Mouse (Mus musculus): Measurements from ENCODE around the gene Helz. TPM values are rescaled to one million over a fixed set of nuclear protein-coding genes. Genes with fewer than 3 reads are reported as not detected.

The Helz gene
- polyA plus RNA-seq, 1 experiment from 2014 or later, result 12.8 TPM

DNA sequence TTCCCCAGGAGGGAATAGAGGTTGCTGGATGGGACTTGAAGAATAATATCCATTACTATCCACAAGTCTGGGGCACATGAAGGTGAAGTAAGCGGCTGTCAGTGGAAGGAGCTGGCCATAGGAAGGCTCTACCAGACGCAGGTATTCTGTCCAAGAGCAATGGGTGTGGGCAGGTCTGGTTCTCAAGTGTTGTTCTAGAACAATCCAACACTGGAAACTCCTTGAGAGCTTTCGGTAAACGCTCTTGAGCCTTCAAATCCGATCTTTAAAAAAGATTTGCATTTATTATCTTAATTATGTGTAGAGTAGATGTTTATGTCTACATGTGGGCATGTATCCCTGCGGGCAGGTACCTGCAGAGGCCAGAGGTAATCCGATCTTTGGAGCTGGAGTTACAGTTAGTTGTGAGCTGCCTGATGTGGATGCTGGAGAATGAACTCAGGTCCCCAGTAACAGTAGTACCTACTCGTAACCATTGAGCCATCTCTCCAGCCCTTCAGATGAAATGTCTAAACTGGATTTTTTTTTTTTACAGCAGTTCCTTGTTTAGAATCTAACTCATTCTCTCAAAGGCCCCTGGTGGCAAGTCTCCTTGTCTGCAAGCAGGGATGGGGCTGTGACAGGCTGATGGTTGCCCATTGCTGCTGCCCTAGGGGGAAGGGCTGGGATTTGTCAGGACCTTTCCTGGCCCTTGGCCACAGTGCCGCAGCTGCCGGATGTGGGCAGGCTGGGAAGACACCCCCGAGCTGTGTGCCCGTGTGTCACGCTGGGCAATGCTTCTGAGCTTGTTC lies 180.5 kb downstream of the Helz start:
- ATAC-seq (no peak), DNase-seq (ENCODE audit: low spot score) (no peak)
- peaks cover 13% of the 10 kb centered on the region for H3K36me3 ChIP-seq (ENCODE audit: control insufficient read depth, insufficient read depth, low read length)
- no peaks in the 10 kb centered on the region for H3K9me3 ChIP-seq (replicated peaks; ENCODE audit: control insufficient read depth, low read length)
- no peak overlapping the region for H3K4me2 ChIP-seq (ENCODE audit: low read length)
- H3K27ac ChIP-seq (ENCODE audit: low read depth, low read length), result no peak overlapping the region
- H3K9ac ChIP-seq (ENCODE audit: low read length), result no peak overlapping the region
- no peak overlapping the region for H3K4me3 ChIP-seq (ENCODE audit: low read depth, low read length)
- WGBS, result 85% methylated on average over 13 of the region's 13 CpGs
- no peaks in the 10 kb centered on the region for H3K4me1 ChIP-seq (ENCODE audit: control insufficient read depth, insufficient read depth, low read length)
- H3K27me3 ChIP-seq (replicated peaks; ENCODE audit: control insufficient read depth, insufficient read depth, low read length), result no peaks in the 10 kb centered on the region

DNA sequence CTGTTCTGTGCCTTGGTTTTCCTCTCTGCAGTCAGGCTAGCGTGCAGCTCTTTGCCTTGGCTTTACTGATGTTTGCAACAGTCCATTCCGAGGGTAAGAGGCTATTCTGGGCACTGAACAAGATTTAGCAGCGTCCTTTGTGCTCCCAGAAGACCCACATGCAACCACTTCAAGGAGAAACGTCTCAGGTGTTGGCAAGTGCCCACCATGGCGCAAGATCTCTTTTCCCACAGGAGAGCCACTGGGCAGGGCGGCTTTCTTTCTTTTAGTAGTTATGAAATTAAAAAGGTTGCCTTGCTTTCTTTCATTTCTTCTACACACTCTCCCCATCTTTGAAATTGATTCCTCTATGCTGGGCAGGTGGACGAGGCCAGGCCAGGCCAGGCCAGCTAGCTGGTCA lies 181.4 kb downstream of the Helz start:
- ATAC-seq (no peak), DNase-seq (ENCODE audit: low spot score) (no peak)
- Histone ChIP-seq H3K9me3 (replicated peaks; ENCODE audit: control insufficient read depth, low read length) (no peaks in the 10 kb centered on the region), H3K4me1 (ENCODE audit: control insufficient read depth, insufficient read depth, low read length) (no peaks in the 10 kb centered on the region), H3K36me3 (ENCODE audit: control insufficient read depth, insufficient read depth, low read length) (peaks cover 20% of the 10 kb centered on the region), H3K4me2 (ENCODE audit: low read length) (no peak overlapping the region), H3K27me3 (replicated peaks; ENCODE audit: control insufficient read depth, insufficient read depth, low read length) (no peaks in the 10 kb centered on the region), H3K4me3 (ENCODE audit: low read depth, low read length) (no peak overlapping the region), H3K9ac (ENCODE audit: low read length) (no peak overlapping the region), H3K27ac (ENCODE audit: low read depth, low read length) (no peak overlapping the region)
- WGBS, result 87% methylated on average over 7 of the region's 7 CpGs

DNA sequence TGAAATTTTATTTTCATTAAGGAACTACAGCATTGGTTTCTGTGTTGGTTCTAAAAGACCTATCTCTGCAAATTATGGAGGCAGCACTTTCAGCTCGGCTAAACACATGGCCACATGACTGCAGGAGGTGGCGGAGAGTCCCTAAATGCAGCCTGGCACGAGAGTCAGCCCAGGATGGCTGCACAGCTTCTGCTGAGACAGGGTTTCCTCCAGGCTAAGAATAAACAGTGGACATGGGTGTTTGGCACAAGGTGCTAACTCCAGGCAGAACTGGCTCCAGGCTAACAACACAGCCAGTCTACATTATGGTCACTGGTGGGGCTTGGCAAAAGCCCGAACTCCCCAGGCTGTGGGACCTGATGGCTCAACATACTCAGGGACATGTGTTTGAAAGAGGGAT lies 183.2 kb downstream of the Helz start:
- H3K4me1 ChIP-seq (ENCODE audit: control insufficient read depth, insufficient read depth, low read length), result no peaks in the 10 kb centered on the region
- peaks cover 38% of the 10 kb centered on the region for H3K36me3 ChIP-seq (ENCODE audit: control insufficient read depth, insufficient read depth, low read length)
- WGBS, result 86% methylated on average over 4 of the region's 4 CpGs
- no peak for ATAC-seq
- no peaks in the 10 kb centered on the region for H3K27me3 ChIP-seq (replicated peaks; ENCODE audit: control insufficient read depth, insufficient read depth, low read length)
- H3K27ac ChIP-seq (ENCODE audit: low read depth, low read length), result no peak overlapping the region
- H3K9me3 ChIP-seq (replicated peaks; ENCODE audit: control insufficient read depth, low read length), result no peaks in the 10 kb centered on the region
- H3K9ac ChIP-seq (ENCODE audit: low read length), result no peak overlapping the region
- H3K4me2 ChIP-seq (ENCODE audit: low read length), result no peak overlapping the region
- no peak for DNase-seq (ENCODE audit: low spot score)
- H3K4me3 ChIP-seq (ENCODE audit: low read depth, low read length), result no peak overlapping the region

DNA sequence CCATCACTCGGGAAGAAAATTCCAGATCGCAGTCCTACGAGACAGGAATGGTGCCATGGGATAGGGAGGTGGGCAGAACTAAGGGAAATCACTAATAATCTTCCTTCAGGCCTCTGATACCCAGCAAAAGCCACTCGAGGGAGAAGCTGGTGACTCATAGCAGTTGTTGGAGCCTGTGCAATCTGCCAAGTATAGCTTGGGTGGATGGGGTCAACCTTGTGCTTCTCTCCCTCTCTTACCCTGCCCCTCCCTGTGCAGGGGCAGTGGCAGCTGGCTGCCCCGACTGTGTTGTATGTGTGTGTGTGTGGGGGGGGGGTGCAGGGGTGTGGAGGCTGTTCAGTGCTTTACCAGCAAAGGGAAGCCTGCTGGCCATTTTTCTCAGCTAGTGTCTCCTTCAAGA lies 183.8 kb downstream of the Helz start:
- ATAC-seq (no peak), DNase-seq (ENCODE audit: low spot score) (no peak)
- Histone ChIP-seq H3K4me2 (ENCODE audit: low read length) (no peak overlapping the region), H3K4me3 (ENCODE audit: low read depth, low read length) (no peak overlapping the region), H3K9me3 (replicated peaks; ENCODE audit: control insufficient read depth, low read length) (no peaks in the 10 kb centered on the region), H3K4me1 (ENCODE audit: control insufficient read depth, insufficient read depth, low read length) (no peaks in the 10 kb centered on the region), H3K27ac (ENCODE audit: low read depth, low read length) (no peak overlapping the region), H3K9ac (ENCODE audit: low read length) (no peak overlapping the region), H3K27me3 (replicated peaks; ENCODE audit: control insufficient read depth, insufficient read depth, low read length) (no peaks in the 10 kb centered on the region), H3K36me3 (ENCODE audit: control insufficient read depth, insufficient read depth, low read length) (peaks cover 44% of the 10 kb centered on the region)
- 95% methylated on average over 5 of the region's 5 CpGs for WGBS

DNA sequence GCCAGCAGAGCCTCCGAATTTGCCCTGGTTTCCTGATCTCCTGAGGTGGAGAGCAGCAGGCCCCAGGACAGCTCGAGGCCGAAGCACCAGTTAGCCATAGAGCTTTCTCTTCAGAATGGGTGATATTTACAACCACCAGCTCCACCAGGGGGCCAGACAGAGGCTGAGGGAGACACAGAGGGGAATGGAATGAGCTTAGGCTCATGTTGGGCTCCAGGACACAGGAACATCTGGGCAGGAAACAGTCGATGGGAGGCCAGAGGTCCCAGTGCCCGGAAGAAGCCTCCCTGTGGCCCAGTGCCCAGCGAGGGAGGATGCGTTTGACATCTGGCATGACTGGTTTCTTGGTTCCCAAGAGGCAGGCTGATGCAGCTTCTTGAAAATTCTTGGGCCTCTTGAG lies 186.4 kb downstream of the Helz start:
- WGBS, result 91% methylated on average over 7 of the region's 7 CpGs
- Histone ChIP-seq H3K4me2 (ENCODE audit: low read length) (no peak overlapping the region), H3K27me3 (replicated peaks; ENCODE audit: control insufficient read depth, insufficient read depth, low read length) (no peaks in the 10 kb centered on the region), H3K36me3 (ENCODE audit: control insufficient read depth, insufficient read depth, low read length) (peaks cover 66% of the 10 kb centered on the region), H3K27ac (ENCODE audit: low read depth, low read length) (no peak overlapping the region), H3K9ac (ENCODE audit: low read length) (no peak overlapping the region), H3K4me1 (ENCODE audit: control insufficient read depth, insufficient read depth, low read length) (no peaks in the 10 kb centered on the region), H3K4me3 (ENCODE audit: low read depth, low read length) (no peak overlapping the region), H3K9me3 (replicated peaks; ENCODE audit: control insufficient read depth, low read length) (no peaks in the 10 kb centered on the region)
- DNase-seq (ENCODE audit: low spot score) (no peak), ATAC-seq (no peak)

DNA sequence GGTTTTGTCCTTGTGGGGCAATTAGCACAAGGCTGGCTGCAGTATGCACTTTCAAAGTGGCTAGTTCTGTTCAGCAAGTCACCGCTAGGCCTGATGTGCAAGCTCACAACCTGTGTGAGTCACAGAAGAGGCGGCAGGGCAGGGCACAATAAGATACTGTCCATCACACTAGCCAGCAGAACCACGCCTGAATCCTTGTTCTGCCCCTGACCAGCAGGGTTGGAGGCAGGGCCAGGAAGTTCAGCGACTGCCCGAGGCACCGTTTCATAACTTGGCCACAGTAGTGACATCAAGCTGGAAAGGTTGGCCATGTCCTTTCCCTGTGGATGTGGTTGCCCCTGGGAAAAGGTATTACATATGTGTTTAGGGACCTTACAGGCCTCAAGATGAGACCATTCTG lies 190.2 kb downstream of the Helz start:
- Histone ChIP-seq H3K9me3 (replicated peaks; ENCODE audit: control insufficient read depth, low read length) (no peaks in the 10 kb centered on the region), H3K4me3 (ENCODE audit: low read depth, low read length) (no peak overlapping the region), H3K4me1 (ENCODE audit: control insufficient read depth, insufficient read depth, low read length) (no peaks in the 10 kb centered on the region), H3K4me2 (ENCODE audit: low read length) (no peak overlapping the region), H3K36me3 (ENCODE audit: control insufficient read depth, insufficient read depth, low read length) (peaks cover 68% of the 10 kb centered on the region), H3K27me3 (replicated peaks; ENCODE audit: control insufficient read depth, insufficient read depth, low read length) (no peaks in the 10 kb centered on the region), H3K27ac (ENCODE audit: low read depth, low read length) (no peak overlapping the region), H3K9ac (ENCODE audit: low read length) (no peak overlapping the region)
- DNase-seq (ENCODE audit: low spot score), result no peak
- 85% methylated on average over 6 of the region's 6 CpGs for WGBS
- no peak for ATAC-seq

DNA sequence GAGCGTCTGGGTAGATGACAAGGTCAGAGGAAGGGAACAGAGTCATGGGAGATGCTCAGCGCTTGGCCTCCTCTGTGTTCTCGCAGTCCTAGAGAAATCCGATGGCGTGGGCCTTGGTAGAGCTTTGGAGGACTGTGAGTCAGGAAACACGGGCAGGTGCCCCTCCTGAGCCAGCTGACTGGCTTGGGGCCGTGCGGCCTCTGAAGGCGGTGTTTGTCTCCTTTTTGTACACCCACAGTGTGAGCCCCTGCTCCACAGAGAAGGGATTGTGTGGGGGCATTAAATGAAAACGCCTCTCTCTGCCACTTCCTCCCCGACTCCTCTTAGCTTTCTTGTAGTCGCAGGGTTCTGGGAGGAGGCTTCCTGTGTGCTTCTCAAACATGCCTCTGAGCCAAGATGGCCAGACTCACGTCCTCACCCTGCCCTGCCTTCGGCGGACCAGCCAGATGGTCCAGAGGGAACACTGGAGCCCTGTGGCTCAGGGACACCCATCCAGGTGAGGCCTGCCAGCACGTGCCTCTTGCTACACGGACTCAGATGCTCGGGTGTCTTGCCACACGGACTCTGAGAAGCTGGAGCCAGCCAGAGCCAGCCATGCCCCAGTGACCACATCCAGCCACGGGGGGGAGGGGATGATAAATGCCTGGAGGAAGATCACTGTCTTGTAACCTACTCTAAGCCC lies 190.8 kb downstream of the Helz start:
- Histone ChIP-seq H3K9me3 (replicated peaks; ENCODE audit: control insufficient read depth, low read length) (no peaks in the 10 kb centered on the region), H3K27ac (ENCODE audit: low read depth, low read length) (no peak overlapping the region), H3K4me3 (ENCODE audit: low read depth, low read length) (no peak overlapping the region), H3K4me1 (ENCODE audit: control insufficient read depth, insufficient read depth, low read length) (no peaks in the 10 kb centered on the region), H3K4me2 (ENCODE audit: low read length) (no peak overlapping the region), H3K27me3 (replicated peaks; ENCODE audit: control insufficient read depth, insufficient read depth, low read length) (no peaks in the 10 kb centered on the region), H3K36me3 (ENCODE audit: control insufficient read depth, insufficient read depth, low read length) (peaks cover 62% of the 10 kb centered on the region), H3K9ac (ENCODE audit: low read length) (no peak overlapping the region)
- DNase-seq (ENCODE audit: low spot score) (no peak), ATAC-seq (no peak)
- 88% methylated on average over 20 of the region's 20 CpGs for WGBS

DNA sequence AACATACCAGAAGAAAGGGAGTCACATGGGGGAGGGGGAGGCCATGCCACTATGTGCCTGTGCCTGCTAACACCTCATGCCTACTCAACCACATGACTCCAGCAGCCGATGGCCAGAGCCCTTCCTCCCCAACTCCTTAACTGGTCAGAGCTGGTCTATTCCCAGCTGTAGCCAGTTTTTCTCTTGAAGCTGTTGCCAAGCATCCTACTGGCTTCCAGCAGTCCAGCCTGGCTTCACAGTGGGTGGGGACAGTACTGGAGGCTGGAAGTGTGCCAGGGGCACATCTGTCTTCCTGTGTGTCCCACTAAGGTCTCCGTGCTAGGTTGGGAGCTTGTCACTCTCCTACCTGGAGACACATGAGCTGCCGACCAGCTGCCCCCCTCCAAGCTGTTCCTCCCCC lies 195.4 kb downstream of the Helz start:
- H3K9ac ChIP-seq (ENCODE audit: low read length), result no peak overlapping the region
- H3K4me2 ChIP-seq (ENCODE audit: low read length), result no peak overlapping the region
- peaks cover 21% of the 10 kb centered on the region; the same call in 1 of the 2 replicates for H3K36me3 ChIP-seq (ENCODE audit: control insufficient read depth, insufficient read depth, low read length)
- ATAC-seq (0 out of 2 replicates have a peak, but pooled peaks have one; percentile 12), DNase-seq (ENCODE audit: low spot score) (no peak)
- H3K9me3 ChIP-seq (replicated peaks; ENCODE audit: control insufficient read depth, low read length), result no peaks in the 10 kb centered on the region
- no peak overlapping the region for H3K27ac ChIP-seq (ENCODE audit: low read depth, low read length)
- no peaks in the 10 kb centered on the region for H3K27me3 ChIP-seq (replicated peaks; ENCODE audit: control insufficient read depth, insufficient read depth, low read length)
- WGBS, result 58% methylated on average over 3 of the region's 3 CpGs
- no peaks in the 10 kb centered on the region for H3K4me1 ChIP-seq (ENCODE audit: control insufficient read depth, insufficient read depth, low read length)
- H3K4me3 ChIP-seq (ENCODE audit: low read depth, low read length), result no peak overlapping the region

All from forebrain, embryonic 14.5 days (tissue).